Mouse (Mus musculus): ENCODE results near the gene Fermt3.
A peak's percentile ranks its signal among the peaks of the same experiment; 100 is the strongest.
"Not testable (repeated sequence)": the region's sequence is repeated elsewhere in the genome, so short reads cannot be mapped to it uniquely, and the experiment has no call there.

The Fermt3 gene

GRCm38 (mm10) chr19:7019191-7019590, at the start of gene Fermt3:
TSS of gene Fermt3 (minus strand) at chr19:7019469.
- no peak for DNase-seq

DNA sequence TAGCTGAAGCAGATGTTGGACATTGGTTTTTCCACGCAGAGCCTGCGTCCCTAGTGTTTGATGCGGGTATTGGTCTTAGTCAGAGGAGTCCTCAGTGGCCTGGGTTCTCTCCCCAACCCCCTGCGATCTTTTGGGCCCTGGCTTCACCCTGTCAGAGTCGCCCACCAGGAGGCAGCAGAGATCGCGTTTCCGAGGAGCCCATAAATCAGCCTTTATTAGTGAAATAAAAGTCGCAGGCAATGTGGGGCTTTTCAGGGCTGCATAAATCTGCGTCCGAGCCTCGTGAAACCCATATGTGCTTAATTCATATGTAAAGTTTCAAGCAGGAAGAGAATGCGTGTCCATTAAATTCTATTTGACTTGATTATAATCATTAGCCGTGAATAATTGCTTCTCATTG, 48.9 kb upstream of the Fermt3 start:
- peak; percentile 58 to 80 for DNase-seq

DNA sequence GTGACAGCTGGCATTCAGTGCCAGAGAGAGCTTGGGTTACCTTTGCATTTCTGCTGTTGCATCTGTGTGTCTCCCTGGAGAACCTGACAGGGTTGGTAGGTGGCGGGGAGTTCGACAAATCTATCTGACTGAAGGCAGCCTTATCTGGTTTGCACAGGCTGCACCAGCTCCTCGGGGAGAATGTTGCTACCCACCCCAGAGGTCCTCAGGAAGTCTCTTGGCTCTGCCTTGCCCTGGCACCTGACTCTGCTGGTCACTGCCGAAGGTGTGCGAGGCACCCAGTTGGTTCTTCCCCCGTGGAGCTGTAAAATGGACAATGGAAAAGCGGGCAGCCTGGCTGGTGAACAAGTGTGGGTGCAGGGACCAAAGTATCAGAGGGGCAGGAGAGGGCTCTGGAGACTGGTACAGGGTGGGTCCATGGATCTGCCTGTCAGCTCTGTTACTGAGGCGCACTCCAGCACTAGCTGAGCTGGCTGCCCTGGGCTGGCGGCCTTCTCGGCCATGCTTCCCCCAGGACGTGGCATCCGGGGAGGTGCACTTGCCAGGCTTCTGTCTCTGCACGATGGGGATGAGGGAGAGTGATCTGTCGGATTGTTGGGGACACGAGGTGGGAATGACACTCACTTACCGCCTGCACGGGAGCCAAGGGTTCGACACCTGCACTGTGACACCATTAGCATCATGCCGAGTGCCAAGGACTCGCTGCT, 48.2 kb upstream of the Fermt3 start:
- DNase-seq, result no peak

DNA sequence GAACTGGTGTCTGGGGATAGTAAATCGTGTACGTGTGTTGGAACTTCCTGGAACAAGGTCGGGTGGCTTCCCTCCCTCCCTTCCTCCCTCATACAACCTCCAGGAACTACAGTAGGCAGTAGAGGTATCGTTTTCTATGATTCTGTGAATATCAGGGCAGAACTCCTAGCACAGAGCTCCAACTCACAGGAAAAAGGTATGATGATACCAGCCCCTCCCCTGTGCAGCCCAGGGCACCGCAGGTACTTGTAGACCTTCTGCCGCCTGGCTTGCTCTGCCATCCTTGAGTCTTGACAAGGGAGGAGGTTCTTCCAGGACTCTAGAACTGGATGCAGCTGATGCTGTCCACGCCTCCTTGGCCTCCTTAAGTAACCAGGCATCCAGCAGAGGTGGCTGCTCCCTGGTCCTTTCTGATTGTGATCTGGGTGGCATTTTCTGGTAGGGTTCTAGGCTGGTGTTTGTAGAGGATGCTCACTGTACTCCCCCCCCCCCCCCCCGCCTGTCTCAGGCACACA, 47.6 kb upstream of the Fermt3 start:
- DNase-seq, result no peak

GRCm38 (mm10) chr19:7066034-7066827, 47.0 kb upstream of the Fermt3 start:
- DNase-seq, result peak; percentile 68 to 78

DNA sequence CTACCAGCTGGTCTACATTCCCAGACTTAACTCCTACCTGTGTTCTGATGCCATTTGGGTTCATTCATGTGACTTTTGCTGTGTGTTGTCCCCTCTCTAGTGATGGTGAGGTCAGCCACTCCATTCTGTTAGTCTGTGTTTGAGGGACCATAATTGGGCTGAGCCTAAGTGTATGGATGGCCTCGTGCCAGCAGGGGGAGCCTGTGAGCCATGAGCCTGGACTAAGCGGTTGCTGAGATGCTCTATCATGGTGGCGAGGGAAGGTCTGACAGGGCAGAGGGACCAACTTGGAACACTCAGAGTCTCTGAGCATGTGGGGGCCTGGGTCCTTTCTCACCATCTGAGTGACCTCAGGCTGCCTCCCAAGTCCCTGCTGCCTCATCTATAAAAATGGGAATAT, 45.3 kb upstream of the Fermt3 start:
- DNase-seq, result peak; percentile 73 to 84

DNA sequence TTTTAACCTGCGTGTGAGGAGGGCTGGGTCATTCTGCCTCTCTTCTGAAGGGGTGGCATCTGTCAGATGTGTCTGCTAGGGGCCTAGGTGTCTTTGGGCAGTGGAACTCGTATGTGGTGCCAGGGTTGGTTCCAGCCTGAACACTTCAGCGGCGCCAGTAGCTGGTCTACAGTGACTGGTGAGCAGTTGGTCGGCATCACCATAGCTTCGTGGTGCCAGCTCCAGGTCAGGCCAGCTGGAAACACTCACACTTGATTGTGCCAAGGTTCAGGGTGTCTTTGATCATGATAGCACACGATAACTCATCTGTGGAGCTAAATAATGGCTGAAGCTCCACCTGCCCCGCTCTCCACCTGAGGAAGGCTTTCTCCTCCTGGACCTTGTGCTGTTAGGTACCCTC, 43.6 kb upstream of the Fermt3 start:
- DNase-seq, result no peak

DNA sequence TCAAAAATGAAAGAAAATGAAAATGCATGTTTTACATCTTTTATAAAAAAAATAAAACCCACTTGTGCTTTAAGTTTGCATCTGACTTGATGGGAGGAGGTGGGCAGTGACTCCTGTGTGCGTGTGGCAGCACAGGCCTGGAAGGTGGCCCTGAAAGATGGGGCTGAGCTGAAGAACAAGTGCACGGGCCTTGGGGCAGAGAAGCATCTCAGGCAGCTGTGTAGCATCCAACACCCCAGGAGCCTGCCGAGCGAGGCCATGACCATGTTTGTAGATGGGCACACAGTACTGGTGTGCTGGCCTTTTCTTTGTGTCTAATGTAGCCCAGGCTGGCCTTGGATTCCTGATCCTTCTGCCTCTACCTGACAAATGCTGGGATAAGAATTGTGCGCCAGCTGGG, 42.8 kb upstream of the Fermt3 start:
- DNase-seq, result no peak

- no peak for DNase-seq
Observed at GRCm38 (mm10) chr19:7058541-7058940, 39.3 kb upstream of the Fermt3 start.

DNA sequence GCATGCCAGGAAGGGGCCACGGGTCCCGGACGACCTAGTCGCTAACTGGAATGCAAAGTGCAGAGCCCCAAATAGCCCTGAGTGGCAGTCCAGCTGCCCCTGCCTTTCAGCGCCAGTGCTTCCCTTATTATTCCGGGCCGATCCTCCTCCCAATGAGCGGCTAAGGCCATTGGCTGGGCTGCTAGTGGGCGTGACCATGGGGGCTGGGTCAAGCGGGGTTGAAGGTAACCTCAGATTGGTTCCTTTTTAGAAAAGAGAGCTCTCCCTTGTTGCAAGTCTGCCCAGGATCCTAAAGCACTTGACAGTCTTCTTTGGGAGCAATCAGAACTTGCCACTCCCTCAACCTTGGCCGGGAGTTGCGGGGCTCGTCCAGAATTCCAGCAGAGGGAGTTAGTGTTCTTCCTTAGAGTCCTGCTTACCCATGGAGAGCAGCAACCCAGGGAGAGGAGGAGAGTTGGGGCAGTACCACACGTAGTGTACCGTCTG, 38.5 kb upstream of the Fermt3 start:
- peak; percentile 92 to 94 for DNase-seq

DNA sequence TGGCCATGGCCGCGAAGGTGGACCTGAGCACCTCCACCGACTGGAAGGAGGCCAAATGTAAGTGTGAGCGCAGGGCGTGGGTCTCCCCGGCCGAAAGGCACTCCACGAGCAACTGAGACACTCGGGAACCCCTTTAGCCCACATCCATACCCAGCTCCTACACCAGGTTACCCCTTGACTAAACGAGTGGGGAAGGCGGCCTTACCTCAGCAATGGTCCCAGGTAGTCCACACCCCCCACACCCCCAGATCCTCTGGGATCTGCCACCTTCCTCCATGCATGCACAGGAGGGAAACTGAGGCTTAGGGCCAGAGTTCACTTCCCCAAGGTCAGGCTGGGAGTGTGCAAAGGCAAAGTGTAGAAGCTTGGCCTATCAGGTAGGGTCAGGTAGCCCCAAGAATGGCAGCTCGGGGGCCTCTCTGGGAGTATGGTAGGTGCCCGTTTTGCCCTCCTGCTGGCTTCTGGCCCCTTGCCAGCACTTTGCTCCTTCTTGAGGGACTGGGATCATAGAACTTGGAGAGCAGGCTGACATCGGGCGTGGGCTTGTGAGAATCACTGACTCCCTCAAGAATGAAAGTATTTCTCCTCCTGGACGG, 38.0 kb upstream of the Fermt3 start:
- DNase-seq, result no peak

- peak; percentile 86 to 87 for DNase-seq
Observed at GRCm38 (mm10) chr19:7056248-7057087, 37.2 kb upstream of the Fermt3 start, which contains the start of gene Macrod1. TSS of gene Macrod1 (plus strand) at chr19:7056810.

DNA sequence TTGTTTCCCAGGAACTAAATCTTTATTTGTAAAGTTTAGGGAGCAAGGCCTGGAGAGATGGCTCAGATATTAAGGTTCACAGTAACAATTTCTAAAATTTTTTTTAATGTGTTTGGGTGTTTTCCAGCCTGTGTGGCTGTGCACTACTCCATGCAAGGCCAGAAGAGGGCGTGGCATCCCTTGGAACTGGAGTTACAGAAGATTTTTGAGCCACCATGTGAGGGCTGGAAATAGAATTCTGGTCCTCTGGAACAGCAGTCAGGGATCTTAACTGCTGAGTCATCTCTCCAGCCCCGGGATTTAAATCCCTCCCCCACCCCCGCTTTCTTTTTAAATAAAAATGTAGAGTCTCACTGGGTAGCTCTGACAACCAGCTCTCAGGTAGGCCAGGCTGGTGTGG, 35.9 kb upstream of the Fermt3 start:
- DNase-seq, result no peak

DNA sequence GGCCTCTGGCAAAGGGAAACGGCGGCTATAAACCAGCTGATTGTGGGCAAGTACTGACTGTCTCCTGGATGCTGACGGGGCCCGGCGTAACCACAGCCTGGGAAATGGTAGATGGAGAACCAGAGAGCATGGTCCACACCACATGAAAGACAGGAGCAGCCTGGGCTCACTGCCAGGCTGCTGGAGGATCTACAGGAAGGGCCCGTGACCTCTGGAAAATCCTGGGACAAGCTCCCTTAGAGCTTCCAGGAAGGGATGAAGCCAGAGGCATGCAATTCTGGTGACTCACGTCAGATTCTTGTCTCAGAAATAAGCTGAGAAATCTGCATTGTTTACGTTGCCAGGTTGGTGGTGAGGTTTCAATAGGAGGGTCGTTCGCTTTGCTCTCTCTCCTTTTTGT, 35.5 kb upstream of the Fermt3 start:
- peak in 1 of 2 experiments; percentile 46 for DNase-seq

GRCm38 (mm10) chr19:7053382-7053781, 34.1 kb upstream of the Fermt3 start:
- DNase-seq, result not testable (repeated sequence)

DNA sequence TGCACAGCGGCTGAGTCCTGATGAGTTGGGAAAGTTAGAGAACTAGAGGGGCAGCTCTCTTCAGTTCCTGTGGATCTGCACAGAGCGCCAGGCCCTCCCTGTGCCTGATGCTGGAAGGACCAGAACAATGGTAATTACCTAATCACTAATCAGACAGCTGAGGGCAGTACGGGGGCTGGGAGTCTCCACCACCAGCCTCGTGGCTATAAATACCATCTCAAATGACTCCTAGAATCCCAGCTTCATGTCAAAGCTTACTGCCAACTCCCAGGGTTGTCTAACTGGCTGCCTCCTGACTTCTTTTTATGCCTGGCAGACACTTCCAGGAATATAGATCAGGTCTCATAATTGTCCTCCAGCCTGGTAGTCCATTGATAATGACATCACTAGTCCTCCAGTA, 25.4 kb upstream of the Fermt3 start:
- no peak for DNase-seq

- no peak for DNase-seq
Observed at GRCm38 (mm10) chr19:7044279-7044678, 25.0 kb upstream of the Fermt3 start.

- no peak for DNase-seq
Observed at GRCm38 (mm10) chr19:7041171-7041570, 21.9 kb upstream of the Fermt3 start.

- DNase-seq, result no peak
Observed at GRCm38 (mm10) chr19:7040637-7041130, 21.4 kb upstream of the Fermt3 start.

- DNase-seq, result peak; percentile 99 to 100
Observed at GRCm38 (mm10) chr19:7039841-7040636, 20.8 kb upstream of the Fermt3 start, which contains the start of gene Stip1. TSS of gene Stip1 (minus strand) at chr19:7039967.

- DNase-seq, result peak; percentile 43 to 49
Observed at GRCm38 (mm10) chr19:7039088-7039720, 19.9 kb upstream of the Fermt3 start.

All from kidney, adult 8-10 months (tissue).